Mouse (Mus musculus): ENCODE results near the gene Lmtk3. TPM values are rescaled to one million over a fixed set of nuclear protein-coding genes. Genes with fewer than 3 reads are reported as not detected.

Lmtk3 gene
- polyA plus RNA-seq, 2 experiments: 1.8 to 46.2 TPM

- H3K9me3 ChIP-seq (ENCODE audit: control insufficient read depth, low read length): no peaks in the 10 kb centered on the region; the same call in 1 of the 2 replicates
- no peak for TF ChIP-seq POLR2A (IDR thresholded peaks at IDR 0.05; ENCODE audit: borderline replicate concordance, extremely low read depth, insufficient read depth, insufficient read length)
- no peak overlapping the region for H3K4me3 ChIP-seq (replicated peaks; ENCODE audit: low read length)
- no peak overlapping the region for H3K4me2 ChIP-seq (replicated peaks; ENCODE audit: low read depth, low read length, severe bottlenecking)
- whole genome bisulfite sequencing: 82% methylated on average over 32 of the region's 44 CpGs
- no peak overlapping the region for H3K9ac ChIP-seq (ENCODE audit: low read depth, low read length, severe bottlenecking)
- no peak overlapping the region for H3K27ac ChIP-seq (replicated peaks; ENCODE audit: low read depth, low read length)
- ATAC-seq (ENCODE audit: low FRiP score, low read depth): no peak
- DNase-seq (ENCODE audit: low spot score): no peak
- peaks cover 18% of the 10 kb centered on the region for H3K4me1 ChIP-seq (ENCODE audit: control insufficient read depth, insufficient read depth, low read length)
- peaks cover 23% of the 10 kb centered on the region; the same call in 1 of the 2 replicates for H3K27me3 ChIP-seq (ENCODE audit: control insufficient read depth, insufficient read depth, low read length)
- H3K36me3 ChIP-seq (ENCODE audit: control insufficient read depth, insufficient read depth, low read length): peaks cover 67% of the 10 kb centered on the region
Measured at GRCm38 (mm10) chr7:45793969-45794585, 10.5 kb downstream of the Lmtk3 start.

DNA sequence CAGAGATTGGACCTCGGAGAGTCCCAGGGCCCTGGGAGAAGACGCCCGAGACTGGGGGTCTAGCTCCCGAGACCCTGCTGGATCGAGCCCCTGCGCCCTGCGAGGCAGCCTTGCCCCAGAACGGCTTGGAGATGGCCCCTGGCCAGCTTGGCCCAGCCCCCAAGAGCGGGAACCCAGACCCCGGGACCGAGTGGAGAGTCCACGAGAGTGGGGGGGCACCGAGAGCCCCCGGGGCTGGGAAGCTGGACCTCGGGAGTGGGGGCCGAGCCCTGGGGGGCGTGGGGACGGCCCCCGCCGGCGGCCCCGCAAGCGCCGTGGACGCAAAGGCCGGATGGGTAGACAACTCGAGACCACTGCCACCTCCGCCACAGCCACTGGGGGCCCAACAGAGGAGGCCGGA is 11.4 kb downstream of the Lmtk3 start:
- no peak for TF ChIP-seq POLR2A (IDR thresholded peaks at IDR 0.05; ENCODE audit: borderline replicate concordance, extremely low read depth, insufficient read depth, insufficient read length)
- H3K4me3 ChIP-seq (replicated peaks; ENCODE audit: low read length): no peak overlapping the region
- peaks cover 18% of the 10 kb centered on the region for H3K4me1 ChIP-seq (ENCODE audit: control insufficient read depth, insufficient read depth, low read length)
- H3K27me3 ChIP-seq (ENCODE audit: control insufficient read depth, insufficient read depth, low read length): peaks cover 23% of the 10 kb centered on the region; the same call in 1 of the 2 replicates
- H3K9ac ChIP-seq (ENCODE audit: low read depth, low read length, severe bottlenecking): no peak overlapping the region
- H3K9me3 ChIP-seq (ENCODE audit: control insufficient read depth, low read length): no peaks in the 10 kb centered on the region; the same call in 1 of the 2 replicates
- DNase-seq (ENCODE audit: low spot score): no peak
- no peak for ATAC-seq (ENCODE audit: low FRiP score, low read depth)
- 96% methylated on average over 22 of the region's 29 CpGs for WGBS
- H3K4me2 ChIP-seq (replicated peaks; ENCODE audit: low read depth, low read length, severe bottlenecking): no peak overlapping the region
- H3K27ac ChIP-seq (replicated peaks; ENCODE audit: low read depth, low read length): no peak overlapping the region
- H3K36me3 ChIP-seq (ENCODE audit: control insufficient read depth, insufficient read depth, low read length): peaks cover 58% of the 10 kb centered on the region

DNA sequence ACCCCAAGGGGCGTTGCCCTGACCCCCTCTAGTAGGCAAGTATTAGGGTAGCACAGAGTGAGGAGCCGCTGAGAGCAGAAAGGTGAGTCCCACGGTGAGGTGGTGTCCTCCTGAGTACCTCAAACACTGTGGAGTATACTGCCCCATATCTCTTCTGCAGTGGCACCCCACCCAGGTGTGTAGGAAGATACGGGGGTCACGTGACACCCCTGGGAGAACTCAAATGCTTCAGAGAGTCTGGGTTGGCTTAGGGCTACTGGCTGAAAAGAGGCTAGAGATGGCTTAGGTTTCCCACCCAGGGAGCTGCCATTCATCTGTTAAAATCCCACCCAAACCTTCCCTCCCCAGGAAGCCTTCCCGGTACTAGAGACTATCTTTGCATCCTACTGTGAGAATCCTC is 13.4 kb downstream of the Lmtk3 start:
- no peak overlapping the region for H3K4me2 ChIP-seq (replicated peaks; ENCODE audit: low read depth, low read length, severe bottlenecking)
- DNase-seq (ENCODE audit: low spot score) (no peak), ATAC-seq (ENCODE audit: low FRiP score, low read depth) (no peak)
- no peak overlapping the region for H3K4me3 ChIP-seq (replicated peaks; ENCODE audit: low read length)
- H3K36me3 ChIP-seq (ENCODE audit: control insufficient read depth, insufficient read depth, low read length): peaks cover 47% of the 10 kb centered on the region
- no peak overlapping the region for H3K27ac ChIP-seq (replicated peaks; ENCODE audit: low read depth, low read length)
- TF ChIP-seq POLR2A (IDR thresholded peaks at IDR 0.05; ENCODE audit: borderline replicate concordance, extremely low read depth, insufficient read depth, insufficient read length): no peak
- no peak overlapping the region for H3K9ac ChIP-seq (ENCODE audit: low read depth, low read length, severe bottlenecking)
- peaks cover 23% of the 10 kb centered on the region; the same call in 1 of the 2 replicates for H3K27me3 ChIP-seq (ENCODE audit: control insufficient read depth, insufficient read depth, low read length)
- H3K9me3 ChIP-seq (ENCODE audit: control insufficient read depth, low read length): no peaks in the 10 kb centered on the region; the same call in 1 of the 2 replicates
- 51% methylated on average over 6 of the region's 6 CpGs for WGBS
- H3K4me1 ChIP-seq (ENCODE audit: control insufficient read depth, insufficient read depth, low read length): peaks cover 22% of the 10 kb centered on the region

GRCm38 (mm10) chr7:45797661-45798510 is 14.3 kb downstream of the Lmtk3 start:
- WGBS: 2% methylated on average over 22 of the region's 60 CpGs

GRCm38 (mm10) chr7:45798511-45798836 is 14.9 kb downstream of the Lmtk3 start:
- peaks cover 23% of the 10 kb centered on the region; the same call in 1 of the 2 replicates for H3K27me3 ChIP-seq (ENCODE audit: control insufficient read depth, insufficient read depth, low read length)

More at GRCm38 (mm10) chr7:45797661-45798510, 14.3 kb downstream of the Lmtk3 start:
- DNase-seq (ENCODE audit: low spot score) (no peak), ATAC-seq (ENCODE audit: low FRiP score, low read depth) (no peak)
- Histone ChIP-seq H3K4me3 (replicated peaks; ENCODE audit: low read length) (peak overlapping the region; percentile 45), H3K4me1 (ENCODE audit: control insufficient read depth, insufficient read depth, low read length) (peaks cover 22% of the 10 kb centered on the region), H3K27ac (replicated peaks; ENCODE audit: low read depth, low read length) (no peak overlapping the region), H3K4me2 (replicated peaks; ENCODE audit: low read depth, low read length, severe bottlenecking) (peak overlapping the region; percentile 82), H3K36me3 (ENCODE audit: control insufficient read depth, insufficient read depth, low read length) (peaks cover 47% of the 10 kb centered on the region), H3K27me3 (ENCODE audit: control insufficient read depth, insufficient read depth, low read length) (peaks cover 23% of the 10 kb centered on the region; the same call in 1 of the 2 replicates), H3K9me3 (ENCODE audit: control insufficient read depth, low read length) (no peaks in the 10 kb centered on the region; the same call in 1 of the 2 replicates), H3K9ac (ENCODE audit: low read depth, low read length, severe bottlenecking) (peak overlapping the region; percentile 57)
- TF ChIP-seq POLR2A (IDR thresholded peaks at IDR 0.05; ENCODE audit: borderline replicate concordance, extremely low read depth, insufficient read depth, insufficient read length): no peak

More at GRCm38 (mm10) chr7:45798511-45798836, 14.9 kb downstream of the Lmtk3 start:
- 2% methylated on average over 18 of the region's 19 CpGs for WGBS
- peaks cover 44% of the 10 kb centered on the region for H3K36me3 ChIP-seq (ENCODE audit: control insufficient read depth, insufficient read depth, low read length)
- no peak for TF ChIP-seq POLR2A (IDR thresholded peaks at IDR 0.05; ENCODE audit: borderline replicate concordance, extremely low read depth, insufficient read depth, insufficient read length)
- H3K4me3 ChIP-seq (replicated peaks; ENCODE audit: low read length): peak overlapping the region; percentile 45
- H3K27ac ChIP-seq (replicated peaks; ENCODE audit: low read depth, low read length): no peak overlapping the region
- peak overlapping the region; percentile 57 for H3K9ac ChIP-seq (ENCODE audit: low read depth, low read length, severe bottlenecking)
- ATAC-seq (ENCODE audit: low FRiP score, low read depth): no peak
- H3K4me2 ChIP-seq (replicated peaks; ENCODE audit: low read depth, low read length, severe bottlenecking): peak overlapping the region; percentile 82
- H3K4me1 ChIP-seq (ENCODE audit: control insufficient read depth, insufficient read depth, low read length): peaks cover 22% of the 10 kb centered on the region
- no peaks in the 10 kb centered on the region; the same call in 1 of the 2 replicates for H3K9me3 ChIP-seq (ENCODE audit: control insufficient read depth, low read length)
- DNase-seq (ENCODE audit: low spot score): no peak
